Mouse (Mus musculus) CH12.LX (cell line): ENCODE data around the gene Rab4b.

ENCODE experiments used
- CTCF ChIP-seq, 2 experiments: IDR thresholded peaks in 1 of 2; conservative IDR thresholded peaks in 1 of 2; 2 replicates each; pipeline ENCODE4 v1.5.1; 2011 to 2012; ENCODE audit warnings: low read depth in 2 of 2, low read length in 2 of 2, improper control_type of control experiment in 1 of 2, inconsistent platforms in 1 of 2, mild to moderate bottlenecking in 1 of 2, moderate library complexity in 1 of 2
- TBP ChIP-seq: conservative IDR thresholded peaks from 2 replicates; pipeline ENCODE4 v1.6.1; 2011; ENCODE audit warnings: low read depth, low read length, improper control_type of control experiment
- TCF12 ChIP-seq: IDR thresholded peaks from 2 replicates; pipeline ENCODE4 v1.6.1; 2014; ENCODE audit warnings: low read depth, mild to moderate bottlenecking, inconsistent platforms, low read length, improper control_type of control experiment
- ZC3H11A ChIP-seq: IDR thresholded peaks from 2 replicates; pipeline ENCODE4 v1.6.1; 2012; ENCODE audit warnings: low read depth, mild to moderate bottlenecking, inconsistent platforms, low read length, improper control_type of control experiment

DNA sequence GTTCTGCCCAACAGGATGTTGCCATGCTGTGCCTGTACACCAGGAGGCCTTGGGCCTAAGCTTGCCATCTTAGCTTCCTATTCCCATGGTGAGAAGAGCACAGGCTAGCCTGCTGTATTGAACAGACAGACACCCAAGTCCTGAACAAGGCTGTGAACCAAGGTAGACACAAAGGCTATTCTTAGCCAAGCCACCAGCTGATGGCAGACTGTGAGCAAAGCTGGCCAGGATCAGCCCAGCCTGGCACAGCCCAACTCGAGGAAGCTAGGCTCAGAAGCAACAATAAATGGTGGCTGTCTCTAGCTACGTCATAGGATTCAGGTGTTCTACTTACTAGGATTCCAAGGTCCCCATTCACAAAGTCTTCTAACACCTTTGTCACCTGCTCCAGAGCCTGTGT lies 33.9 kb upstream of the Rab4b start:
- no peak for TF ChIP-seq ZC3H11A
- no peak for TF ChIP-seq CTCF (conservative IDR thresholded peaks at IDR 0.05 in 1 of 2, IDR thresholded peaks at IDR 0.05 in 1 of 2; ENCODE audit: low read depth in 2 of 2, low read length in 2 of 2)
- TF ChIP-seq TBP: no peak
- TF ChIP-seq TCF12: no peak
